Mouse (Mus musculus) myocyte (in vitro differentiated cells): ENCODE measurements at regions not wholly inside any gene's neighbourhood (a gene's known extent, or its start where the extent isn't known, plus 50 kb on each side); places are given as distances from the start of the nearest gene placed in this dataset.

Experiments used
- CEBPB ChIP-seq: IDR thresholded peaks from 2 replicates; pipeline ENCODE4 v1.6.1; 2011; ENCODE audit warnings: mild to moderate bottlenecking, moderate library complexity; ENCODE audit not compliant: poor library complexity, insufficient read depth, severe bottlenecking
- MAX ChIP-seq: IDR thresholded peaks from one replicate; pipeline ENCODE4 v1.6.1; 2011; ENCODE audit warnings: low read depth, mild to moderate bottlenecking, control low read depth
- POLR2A ChIP-seq: IDR thresholded peaks from one replicate; pipeline ENCODE4 v1.6.1; 2011; ENCODE audit warnings: low read depth, mild to moderate bottlenecking, control low read depth, moderate library complexity; ENCODE audit not compliant: insufficient read length
- POLR2AphosphoS2 ChIP-seq: IDR thresholded peaks from one replicate; pipeline ENCODE4 v1.6.1; 2011; ENCODE audit warnings: low read depth, control low read depth; ENCODE audit not compliant: insufficient read length
- REST ChIP-seq: IDR thresholded peaks from one replicate; pipeline ENCODE4 v1.6.1; 2011; ENCODE audit warnings: mild to moderate bottlenecking, control low read depth, moderate library complexity; ENCODE audit not compliant: insufficient read depth, insufficient read length
- TCF12 ChIP-seq: IDR thresholded peaks from one replicate; pipeline ENCODE4 v1.6.1; 2011; ENCODE audit warnings: mild to moderate bottlenecking, control low read depth; ENCODE audit not compliant: poor library complexity, insufficient read depth, severe bottlenecking

- TF ChIP-seq POLR2A (no peak), TCF12 (no peak), POLR2AphosphoS2 (no peak), MAX (no peak), CEBPB (no peak), REST (no peak)
These were observed 79.5 kb upstream of the Cxadr start for GRCm38 (mm10) chr16:78221781-78222180.
